Mouse (Mus musculus): ENCODE data around the gene Ikzf5. TPM values are rescaled to one million over a fixed set of nuclear protein-coding genes. Genes with fewer than 3 reads are reported as not detected.
A peak's percentile ranks its signal among the peaks of the same experiment; 100 is the strongest.
"Not testable (repeated sequence)": the region's sequence is repeated elsewhere in the genome, so short reads cannot be mapped to it uniquely, and the experiment has no call there.

The Ikzf5 gene
- polyA plus RNA-seq, 1 experiment = 24.4 TPM

DNA sequence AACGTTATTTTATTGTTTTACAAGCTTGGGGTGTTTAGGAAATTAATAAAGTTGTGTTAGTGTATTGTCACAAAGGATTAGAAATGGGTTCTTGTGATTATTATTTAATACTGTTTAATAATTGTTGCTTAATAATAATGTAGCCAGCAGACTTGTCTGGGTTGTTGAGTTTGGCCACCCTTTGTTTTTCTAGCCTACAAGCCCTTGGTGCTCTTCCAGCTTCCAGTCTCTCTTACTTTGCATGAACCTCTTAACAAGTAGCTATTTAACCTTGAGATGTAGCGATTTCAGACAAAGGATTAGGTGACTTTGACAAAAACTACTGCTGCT, 1.6 kb upstream of the Ikzf5 start:
- Histone ChIP-seq H3K4me3 (replicated peaks; ENCODE audit: control insufficient read depth, low read depth, low read length) (no peak overlapping the region), H3K27ac (ENCODE audit: control insufficient read depth, insufficient read depth, low read depth, low read length, poor library complexity) (no peak overlapping the region), H3K4me1 (ENCODE audit: control insufficient read depth, insufficient read depth, low read length) (no peaks in the 10 kb centered on the region; the same call in 1 of the 2 replicates)
- 64% methylated on average over 2 of the region's 2 CpGs for WGBS
- no peak for TF ChIP-seq POLR2A (IDR thresholded peaks at IDR 0.05; ENCODE audit: borderline replicate concordance, control insufficient read depth, low read depth, low read length)
- TF ChIP-seq CTCF (IDR thresholded peaks at IDR 0.05; ENCODE audit: control insufficient read depth, insufficient read depth, low read length) = no peak

DNA sequence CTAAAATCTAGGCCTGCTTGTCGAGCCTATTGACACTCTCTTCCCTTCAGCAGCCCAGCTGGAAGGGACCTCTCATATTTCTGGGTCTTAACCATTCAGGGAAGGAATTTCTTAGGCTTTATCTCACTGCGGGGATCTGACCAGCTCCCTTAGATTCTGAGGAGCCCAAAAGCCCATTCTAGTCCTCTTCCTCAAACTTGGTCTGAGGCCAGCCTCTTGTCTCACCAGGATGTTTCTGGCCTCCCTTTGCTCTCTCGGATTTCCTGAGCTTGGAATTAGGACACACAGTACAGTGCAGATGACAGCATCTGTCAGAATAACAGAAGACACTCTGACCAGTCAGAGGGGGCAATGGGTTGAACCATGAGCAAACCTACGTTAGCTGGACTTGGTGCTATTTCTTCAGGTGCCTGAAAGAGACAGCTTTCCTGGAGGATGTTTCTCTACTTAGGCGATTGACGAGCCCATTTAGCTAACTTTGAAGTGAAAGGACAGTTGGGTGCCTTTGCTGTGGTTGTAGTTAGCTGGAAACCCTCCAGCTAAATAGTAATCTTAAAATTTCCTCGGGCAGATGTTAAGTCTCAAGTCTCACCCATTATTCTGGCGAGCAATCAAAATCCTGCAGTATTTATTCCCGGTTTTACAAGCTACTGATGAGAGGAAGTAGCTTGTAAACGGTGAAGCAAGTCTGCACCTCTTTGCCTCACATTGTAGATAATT, 1.1 kb upstream of the Ikzf5 start:
- Histone ChIP-seq H3K4me3 (replicated peaks; ENCODE audit: control insufficient read depth, low read depth, low read length) (peak overlapping the region; percentile 22), H3K4me1 (ENCODE audit: control insufficient read depth, insufficient read depth, low read length) (no peaks in the 10 kb centered on the region; the same call in 1 of the 2 replicates), H3K27ac (ENCODE audit: control insufficient read depth, insufficient read depth, low read depth, low read length, poor library complexity) (no peak overlapping the region)
- TF ChIP-seq CTCF (IDR thresholded peaks at IDR 0.05; ENCODE audit: control insufficient read depth, insufficient read depth, low read length) (no peak), POLR2A (IDR thresholded peaks at IDR 0.05; ENCODE audit: borderline replicate concordance, control insufficient read depth, low read depth, low read length) (no peak)
- WGBS = 39% methylated on average over 10 of the region's 10 CpGs

DNA sequence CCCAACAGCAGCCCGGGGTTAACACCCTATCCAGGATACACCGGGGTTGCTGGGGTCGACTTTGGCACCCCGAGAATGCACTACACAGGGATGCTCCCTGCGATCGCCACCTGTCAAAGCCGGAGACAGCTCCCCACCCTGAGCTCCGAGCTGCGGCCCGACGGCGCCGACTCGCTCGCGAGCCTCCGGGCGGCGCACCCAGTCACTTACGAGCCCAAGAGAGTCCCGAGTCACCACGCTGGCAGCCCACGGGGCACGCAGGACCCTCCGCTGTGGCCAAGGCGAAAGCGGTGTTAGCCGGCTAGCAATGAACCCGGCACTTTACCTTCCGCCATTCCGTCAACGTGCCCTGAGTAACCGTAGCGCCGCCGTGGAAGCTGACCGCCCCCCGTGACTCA, 334 bp downstream of the Ikzf5 start:
- under 1% methylated on average over 38 of the region's 38 CpGs for WGBS
- Histone ChIP-seq H3K4me1 (ENCODE audit: control insufficient read depth, insufficient read depth, low read length) (no peaks in the 10 kb centered on the region; the same call in 1 of the 2 replicates), H3K4me3 (replicated peaks; ENCODE audit: control insufficient read depth, low read depth, low read length) (peak overlapping the region; percentile 77), H3K27ac (ENCODE audit: control insufficient read depth, insufficient read depth, low read depth, low read length, poor library complexity) (peak overlapping the region; percentile 76)
- no peak for TF ChIP-seq POLR2A (IDR thresholded peaks at IDR 0.05; ENCODE audit: borderline replicate concordance, control insufficient read depth, low read depth, low read length)
- no peak for TF ChIP-seq CTCF (IDR thresholded peaks at IDR 0.05; ENCODE audit: control insufficient read depth, insufficient read depth, low read length)

DNA sequence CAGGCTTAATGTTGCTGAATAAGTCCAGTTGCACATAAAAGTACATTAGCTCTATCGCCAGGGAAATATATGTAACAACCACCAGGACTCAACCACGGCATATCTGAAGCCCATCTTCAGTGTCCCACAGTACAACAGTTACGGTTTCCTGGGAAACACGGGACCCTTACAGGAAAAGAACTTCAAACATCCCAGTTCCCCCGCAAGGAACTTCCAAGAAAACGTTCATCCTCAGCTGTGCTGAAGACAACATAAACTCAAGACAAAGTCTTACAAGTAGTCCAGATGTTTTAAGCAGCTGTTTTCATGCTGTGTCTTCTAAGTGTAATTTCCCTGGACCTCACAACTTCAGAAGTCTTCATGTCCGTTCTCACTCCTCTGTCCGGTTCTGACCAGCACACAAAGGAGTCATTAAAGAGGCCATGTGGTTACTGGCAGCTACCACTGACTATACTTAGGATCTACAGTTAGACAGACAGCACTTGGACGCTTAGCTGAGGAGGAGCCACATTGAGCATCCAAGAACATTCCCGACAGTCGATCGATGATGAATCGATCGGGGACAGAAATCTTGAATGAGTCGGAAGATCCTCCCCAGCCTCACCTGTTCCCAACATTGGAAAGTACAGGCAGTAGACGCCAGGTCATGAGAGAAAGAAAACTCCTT, 867 bp downstream of the Ikzf5 start:
- WGBS = 7% methylated on average over 16 of the region's 16 CpGs
- no peaks in the 10 kb centered on the region; the same call in 1 of the 2 replicates for H3K4me1 ChIP-seq (ENCODE audit: control insufficient read depth, insufficient read depth, low read length)
- TF ChIP-seq CTCF (IDR thresholded peaks at IDR 0.05; ENCODE audit: control insufficient read depth, insufficient read depth, low read length) (no peak), POLR2A (IDR thresholded peaks at IDR 0.05; ENCODE audit: borderline replicate concordance, control insufficient read depth, low read depth, low read length) (no peak)
- H3K4me3 ChIP-seq (replicated peaks; ENCODE audit: control insufficient read depth, low read depth, low read length) = peak overlapping the region; percentile 77
- H3K27ac ChIP-seq (ENCODE audit: control insufficient read depth, insufficient read depth, low read depth, low read length, poor library complexity) = peak overlapping the region; percentile 76; the same call in 1 of the 2 replicates

DNA sequence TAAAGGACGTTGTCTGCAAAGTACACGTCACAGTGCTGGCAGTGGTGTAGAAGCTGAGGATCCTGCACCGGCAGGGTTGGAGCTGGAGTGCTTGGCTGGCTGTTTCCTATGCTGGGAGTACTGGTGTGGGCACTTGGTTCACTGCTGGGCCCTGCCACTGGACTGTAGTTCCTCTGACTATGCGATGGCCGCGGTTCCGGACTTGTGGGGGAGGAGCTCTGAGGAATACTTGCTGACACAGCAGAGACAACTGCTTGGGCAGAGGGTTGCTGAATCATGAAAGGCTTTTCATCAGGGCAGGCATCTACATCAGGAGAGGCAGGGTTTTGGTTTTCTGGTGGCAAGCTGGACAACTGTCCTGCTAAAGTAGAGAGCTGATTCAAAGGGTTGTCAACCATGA, 18.6 kb downstream of the Ikzf5 start:
- 90% methylated on average over 7 of the region's 7 CpGs for WGBS
- not testable (repeated sequence) for H3K4me1 ChIP-seq (ENCODE audit: control insufficient read depth, insufficient read depth, low read length); H3K4me3 ChIP-seq (replicated peaks; ENCODE audit: control insufficient read depth, low read depth, low read length); H3K27ac ChIP-seq (ENCODE audit: control insufficient read depth, insufficient read depth, low read depth, low read length, poor library complexity)

DNA sequence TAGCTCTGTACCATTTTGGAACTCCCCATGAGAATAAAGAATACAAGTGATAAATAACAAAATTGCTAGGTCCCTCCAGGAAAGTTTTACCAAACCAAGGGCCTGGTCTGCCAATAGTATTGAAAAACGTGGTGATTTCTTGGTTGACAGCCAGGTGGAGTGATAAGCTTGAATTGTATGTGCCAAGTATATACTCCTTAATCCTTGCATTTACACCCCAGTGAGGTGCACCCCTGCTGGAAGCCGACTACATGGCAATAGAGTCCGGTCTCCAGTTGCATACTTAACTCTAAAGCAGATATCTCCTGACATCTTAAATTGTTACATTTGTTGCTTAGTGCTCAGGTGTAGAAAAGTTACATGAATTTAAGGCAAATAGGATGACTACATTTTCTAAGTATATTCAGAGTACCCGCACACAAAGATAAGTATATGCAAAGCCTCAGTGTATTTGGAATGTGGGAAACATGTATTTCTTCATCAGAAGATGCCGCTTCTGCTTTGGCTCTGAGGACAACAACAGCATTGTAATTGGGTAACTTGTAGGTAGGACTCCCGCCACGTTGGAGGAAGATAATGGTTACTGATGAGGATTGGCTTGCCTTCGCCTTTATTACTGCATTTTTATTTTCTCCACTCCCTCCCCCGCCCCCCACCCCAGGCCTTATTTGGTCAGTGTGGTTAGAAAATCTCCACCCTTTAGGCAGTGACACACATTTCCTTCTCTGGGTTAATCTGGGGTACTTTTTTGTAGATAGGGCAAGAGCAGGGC, 38.3 kb downstream of the Ikzf5 start:
- WGBS = 28% methylated on average over 9 of the region's 9 CpGs
- no peak for TF ChIP-seq CTCF (IDR thresholded peaks at IDR 0.05; ENCODE audit: control insufficient read depth, insufficient read depth, low read length)
- TF ChIP-seq POLR2A (IDR thresholded peaks at IDR 0.05; ENCODE audit: borderline replicate concordance, control insufficient read depth, low read depth, low read length) = no peak
- no peak overlapping the region for H3K27ac ChIP-seq (ENCODE audit: control insufficient read depth, insufficient read depth, low read depth, low read length, poor library complexity)
- no peaks in the 10 kb centered on the region; the same call in 1 of the 2 replicates for H3K4me1 ChIP-seq (ENCODE audit: control insufficient read depth, insufficient read depth, low read length)
- no peak overlapping the region for H3K4me3 ChIP-seq (replicated peaks; ENCODE audit: control insufficient read depth, low read depth, low read length)

DNA sequence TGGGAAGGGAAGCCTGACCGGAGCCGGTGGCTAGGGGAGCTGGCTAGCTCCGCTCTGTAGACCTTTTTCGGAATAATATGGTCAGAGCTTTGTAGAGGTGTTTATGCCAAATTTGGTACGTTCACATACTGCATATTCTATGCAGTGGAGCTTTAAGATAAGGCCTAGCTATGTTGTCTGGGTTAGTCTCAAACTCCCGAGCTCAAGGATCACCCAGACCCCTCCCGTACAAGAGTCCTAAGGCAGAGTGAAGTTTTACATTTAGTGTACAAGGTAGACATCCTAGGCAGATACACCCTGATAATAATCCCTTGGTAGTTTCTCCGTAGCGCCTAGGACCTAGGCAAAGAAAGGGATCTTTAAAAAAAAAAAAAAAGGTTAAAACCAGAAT, 38.9 kb downstream of the Ikzf5 start:
- 7% methylated on average over 9 of the region's 9 CpGs for WGBS
- Histone ChIP-seq H3K4me3 (replicated peaks; ENCODE audit: control insufficient read depth, low read depth, low read length) (peak overlapping the region; percentile 78), H3K27ac (ENCODE audit: control insufficient read depth, insufficient read depth, low read depth, low read length, poor library complexity) (peak overlapping the region; percentile 75), H3K4me1 (ENCODE audit: control insufficient read depth, insufficient read depth, low read length) (no peaks in the 10 kb centered on the region; the same call in 1 of the 2 replicates)
- TF ChIP-seq POLR2A (IDR thresholded peaks at IDR 0.05; ENCODE audit: borderline replicate concordance, control insufficient read depth, low read depth, low read length) = no peak
- no peak for TF ChIP-seq CTCF (IDR thresholded peaks at IDR 0.05; ENCODE audit: control insufficient read depth, insufficient read depth, low read length)

Data from bone marrow, adult 2 months (tissue).